Mouse (Mus musculus) heart, postnatal 10 days (tissue): ENCODE results near the gene Best1. TPM values are rescaled to one million over a fixed set of nuclear protein-coding genes. Genes with fewer than 3 reads are reported as not detected.

ENCODE experiments used
- DNase-seq, 2 experiments: peaks; one replicate each; pipeline ENCODE4 v3.0.0; 2021
- intact Hi-C: fragments of 180-260 bp; cut with DNase I; formaldehyde crosslinking; loops from one replicate; pipeline ENCODE4 v1.15.1; 2025
- total RNA-seq, 2 experiments: library from RNA; stranded (reverse); gene quantifications; 2 replicates each; pipeline ENCODE4 v1.2.3; 2021

Best1 gene
- total RNA-seq, 2 experiments from 2014 or later: 0.20 to 0.36 TPM

- DNase-seq: no peak
- intact Hi-C loops: no loop called here
Observed at GRCm38 (mm10) chr19:9997204-9998062, 4.0 kb downstream of the Best1 start.

- intact Hi-C loops: no loop called here
- peak; percentile 90 to 96 for DNase-seq
Observed at GRCm38 (mm10) chr19:9993036-9993656, 8.3 kb downstream of the Best1 start.

GRCm38 (mm10) chr19:9992011-9992958, 9.1 kb downstream of the Best1 start:
- DNase-seq: no peak
- intact Hi-C loops: no loop called here

- peak; percentile 82 to 91 for DNase-seq
- intact Hi-C loops: loop anchor here (1.0 kb wide), 1 partner anchor 75 kb away; no protein-coding TSS in a partner anchor
Observed at GRCm38 (mm10) chr19:9991304-9991703, 10.1 kb downstream of the Best1 start.

- intact Hi-C loops: no loop called here
- no peak for DNase-seq
Observed at GRCm38 (mm10) chr19:9989884-9990256, 11.6 kb downstream of the Best1 start.

- DNase-seq: peak in 1 of 2 experiments; percentile 57
- intact Hi-C loops: no loop called here
Observed at GRCm38 (mm10) chr19:9989171-9989883, 12.1 kb downstream of the Best1 start.

- DNase-seq: no peak
- intact Hi-C loops: no loop called here
Observed at GRCm38 (mm10) chr19:9987593-9987992, 13.8 kb downstream of the Best1 start.

GRCm38 (mm10) chr19:9987192-9987591, 14.2 kb downstream of the Best1 start:
- intact Hi-C loops: no loop called here
- no peak for DNase-seq

- no peak for DNase-seq
- intact Hi-C loops: no loop called here
Observed at GRCm38 (mm10) chr19:9985900-9986421, 15.5 kb downstream of the Best1 start.

GRCm38 (mm10) chr19:9985190-9985899, 16.1 kb downstream of the Best1 start:
- DNase-seq: no peak
- intact Hi-C loops: no loop called here

GRCm38 (mm10) chr19:9984111-9985055, 17.1 kb downstream of the Best1 start:
- intact Hi-C loops: no loop called here
- no peak for DNase-seq

- intact Hi-C loops: no loop called here
- DNase-seq: peak; percentile 72 to 82
Observed at GRCm38 (mm10) chr19:9982852-9983542, 18.4 kb downstream of the Best1 start.

- DNase-seq: peak; percentile 97
- intact Hi-C loops: no loop called here
Observed at GRCm38 (mm10) chr19:9982151-9982851, 19.1 kb downstream of the Best1 start.

- intact Hi-C loops: no loop called here
- no peak for DNase-seq
Observed at GRCm38 (mm10) chr19:9981621-9982020, 19.8 kb downstream of the Best1 start.

GRCm38 (mm10) chr19:9980258-9980657, 21.2 kb downstream of the Best1 start, which contains the start of gene Fth1:
Gene Fth1, plus strand, starts transcription at chr19:9980598.
- no peak for DNase-seq
- intact Hi-C loops: no loop called here

GRCm38 (mm10) chr19:9979156-9979555, 22.3 kb downstream of the Best1 start:
- no peak for DNase-seq
- intact Hi-C loops: loop anchor here (5.0 kb wide), 1 partner anchor 842 kb away; the partner anchor contains the start of gene Asrgl1

- peak; percentile 92 to 93 for DNase-seq
- intact Hi-C loops: loop anchor here (5.0 kb wide), 1 partner anchor 841 kb away; the partner anchor contains the start of gene Asrgl1
Observed at GRCm38 (mm10) chr19:9978431-9978951, 22.9 kb downstream of the Best1 start.
